Mouse (Mus musculus) brain, embryonic 14.5 days (tissue): Measurements from ENCODE around the gene Mdc1.

Experiments used
- CTCF ChIP-seq: fragments of 200-500 bp; IDR thresholded peaks from 2 replicates; pipeline ENCODE4 v1.5.1; 2012; ENCODE audit warnings: inconsistent platforms, mild to moderate bottlenecking, moderate library complexity, borderline replicate concordance; ENCODE audit not compliant: insufficient read depth, insufficient read length; ENCODE audit errors: extremely low read depth
- POLR2A ChIP-seq: fragments of 200-500 bp; IDR thresholded peaks from 2 replicates; pipeline ENCODE4 v1.6.1; 2012; ENCODE audit warnings: mild to moderate bottlenecking, inconsistent platforms, borderline replicate concordance; ENCODE audit not compliant: poor library complexity, insufficient read depth, insufficient read length, severe bottlenecking; ENCODE audit errors: extremely low read depth

- TF ChIP-seq CTCF (no peak), POLR2A (no peak)
These were observed 33.4 kb downstream of the Mdc1 start for GRCm38 (mm10) chr17:35874721-35875120.
